Mouse (Mus musculus) lung, adult 2 months (tissue): Measurements from ENCODE around the gene Pet117.

ENCODE experiments used
- CTCF ChIP-seq: fragments of 200-500 bp; IDR thresholded peaks from 2 replicates; pipeline ENCODE4 v1.5.1; 2011; ENCODE audit warnings: mild to moderate bottlenecking, low read length, control low read depth; ENCODE audit not compliant: insufficient read depth
- POLR2A ChIP-seq: fragments of 200-500 bp; IDR thresholded peaks from 2 replicates; pipeline ENCODE4 v1.6.1; 2011; ENCODE audit warnings: low read depth, mild to moderate bottlenecking, control low read depth, low read length, borderline replicate concordance; ENCODE audit errors: extremely low read depth

GRCm38 (mm10) chr2:144371566-144371965, 2.8 kb downstream of the Pet117 start:
- no peak for TF ChIP-seq CTCF
- TF ChIP-seq POLR2A, result no peak
